Mouse (Mus musculus): ENCODE measurements around the gene Tmem86a.

The Tmem86a gene

DNA sequence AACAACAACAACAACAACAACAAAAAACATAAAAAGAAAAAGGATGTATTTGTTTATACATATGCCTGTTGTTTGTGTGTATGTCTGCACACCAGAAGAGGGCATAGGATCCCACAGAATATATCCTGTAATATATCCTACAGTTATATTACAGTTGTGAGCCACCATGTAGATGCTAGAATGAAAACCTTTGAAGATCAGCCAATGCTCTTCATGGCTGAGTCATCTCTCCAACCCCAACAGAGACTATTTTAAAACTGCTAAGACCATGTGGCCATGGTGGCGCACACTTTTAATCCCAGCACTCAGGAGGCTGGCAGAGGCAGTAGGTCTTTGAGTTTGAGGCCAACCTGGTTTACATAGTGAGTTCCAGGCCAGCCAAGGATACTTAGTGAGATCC, 22.9 kb upstream of the Tmem86a start:
- DNase-seq (ENCODE audit: low read depth, low spot score) = no peak

- DNase-seq (ENCODE audit: low read depth, low spot score) = peak; percentile 49
Observed at GRCm38 (mm10) chr7:47030517-47031193, 19.7 kb upstream of the Tmem86a start.

DNA sequence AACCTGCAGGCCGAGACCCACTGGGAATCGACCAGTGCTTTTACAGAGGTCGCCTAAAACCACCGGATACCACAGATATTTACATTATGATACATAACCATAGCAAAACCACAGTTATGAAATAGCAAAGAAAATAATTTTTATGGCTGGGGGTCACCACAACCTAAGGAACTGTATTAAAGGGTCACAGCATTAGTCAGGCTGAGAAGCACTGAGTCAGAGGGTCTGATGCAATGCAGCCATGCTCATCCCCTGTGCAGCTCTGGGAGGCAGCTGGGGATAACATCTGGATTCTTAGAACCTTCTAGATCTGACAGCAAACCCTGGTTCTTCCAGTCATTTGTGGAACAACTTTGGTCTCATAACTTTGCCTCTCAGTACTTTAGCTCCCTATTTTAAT, 19.0 kb upstream of the Tmem86a start:
- no peak for DNase-seq (ENCODE audit: low read depth, low spot score)

DNA sequence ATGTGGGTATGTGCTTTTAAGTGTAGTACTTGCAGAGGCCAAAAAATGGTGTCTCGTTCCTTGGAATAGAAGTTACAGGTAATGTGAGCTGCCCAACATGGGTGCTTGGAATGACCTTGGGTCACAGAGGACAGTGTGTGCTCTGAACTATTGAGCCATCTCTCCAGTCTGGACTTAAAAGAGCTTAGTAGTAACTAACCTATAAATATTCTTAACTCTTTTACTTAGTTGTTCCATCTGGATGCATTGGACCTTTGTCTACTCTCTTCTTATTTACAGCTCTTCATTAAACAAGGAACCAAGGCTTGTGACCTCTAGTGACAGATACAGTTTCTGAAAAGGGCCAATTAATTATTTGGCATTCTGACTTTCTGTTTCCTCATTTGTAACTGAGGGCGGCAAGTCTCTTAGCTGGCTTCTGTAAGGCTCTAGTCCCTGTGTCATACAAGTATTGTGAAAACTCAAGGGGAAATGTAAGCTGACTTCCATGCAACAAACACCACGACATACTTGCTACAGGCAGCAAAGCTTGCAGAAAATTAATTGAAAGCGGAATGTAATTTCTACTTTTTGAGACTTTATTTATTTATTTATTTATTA, 15.5 kb upstream of the Tmem86a start:
- no peak for DNase-seq (ENCODE audit: low read depth, low spot score)

- DNase-seq (ENCODE audit: low read depth, low spot score) = no peak
Observed at GRCm38 (mm10) chr7:47035426-47035825, 15.0 kb upstream of the Tmem86a start.

DNA sequence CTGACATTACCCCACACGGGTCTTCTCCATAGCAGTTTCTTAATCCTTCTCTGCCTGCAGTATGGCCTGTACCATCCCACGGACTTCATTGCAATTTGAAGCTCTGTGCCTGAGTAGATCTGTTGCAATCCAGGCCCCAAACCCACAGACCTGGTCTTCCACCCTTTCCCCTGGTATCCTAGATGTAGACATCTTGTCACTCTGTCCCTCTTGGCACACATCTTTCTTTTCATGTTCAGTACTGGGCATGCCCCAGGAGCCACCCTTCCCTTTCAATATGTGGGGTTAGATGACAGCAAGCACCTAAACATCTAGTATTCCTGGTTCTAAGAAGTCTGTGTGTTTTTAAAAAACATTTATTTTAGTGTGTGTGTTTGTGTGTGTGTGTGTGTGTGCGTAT, 8.7 kb upstream of the Tmem86a start:
- DNase-seq (ENCODE audit: low read depth, low spot score) = no peak

DNA sequence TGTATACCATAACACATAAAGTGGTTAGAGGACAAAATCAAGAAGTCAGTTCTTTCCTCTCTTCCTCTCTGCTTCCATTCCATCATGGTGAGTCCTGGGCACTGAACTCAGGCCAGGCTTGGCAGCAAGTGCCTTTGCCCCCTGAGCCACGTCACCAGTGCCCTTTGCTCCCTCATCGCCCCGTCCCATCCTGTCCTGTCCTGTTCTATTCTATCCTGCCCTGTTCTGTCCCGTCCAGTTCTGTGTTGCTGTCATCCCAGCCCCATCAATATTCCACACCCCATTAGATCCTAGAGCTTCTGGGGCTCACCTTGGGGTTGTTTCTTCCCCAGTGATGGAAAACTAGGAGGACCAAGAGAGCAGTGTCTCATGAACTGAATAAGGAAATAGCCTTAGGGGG, 8.3 kb upstream of the Tmem86a start:
- DNase-seq (ENCODE audit: low read depth, low spot score) = no peak

DNA sequence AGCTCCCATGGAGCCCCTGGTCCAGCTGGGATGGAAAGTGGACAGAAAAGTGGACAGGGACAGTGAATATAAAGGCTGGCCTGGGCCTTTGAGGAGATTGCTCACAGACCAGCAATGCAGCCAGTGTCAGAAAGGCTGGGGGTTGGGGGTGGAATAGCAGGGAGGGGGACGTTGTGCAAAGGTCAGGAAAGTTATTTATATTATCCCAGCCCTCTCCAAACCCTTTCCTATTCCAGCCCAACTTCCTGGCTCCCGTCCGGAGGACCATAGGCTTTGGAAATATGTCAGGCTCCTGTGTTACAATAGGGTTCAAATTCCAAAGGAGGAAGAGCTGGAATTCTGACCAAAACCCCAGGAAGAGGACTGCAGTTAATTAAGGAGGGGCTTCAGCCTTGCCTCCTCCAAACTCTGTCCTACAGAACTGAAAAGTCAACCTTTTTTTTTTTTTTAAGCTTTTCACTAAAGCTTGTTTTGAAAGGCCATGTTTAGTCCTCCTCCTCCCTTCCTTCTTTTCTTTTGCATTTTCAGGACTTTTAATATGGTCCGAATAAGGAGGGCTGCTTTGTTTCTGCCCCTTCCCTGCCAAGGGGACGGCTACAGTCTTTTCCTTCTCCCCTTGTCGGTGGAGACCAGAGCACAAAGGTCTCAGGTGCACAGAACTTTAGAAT, 7.4 kb upstream of the Tmem86a start:
- DNase-seq (ENCODE audit: low read depth, low spot score) = no peak

GRCm38 (mm10) chr7:47050766-47051165, 365 bp downstream of the Tmem86a start:
- no peak for DNase-seq (ENCODE audit: low read depth, low spot score)

DNA sequence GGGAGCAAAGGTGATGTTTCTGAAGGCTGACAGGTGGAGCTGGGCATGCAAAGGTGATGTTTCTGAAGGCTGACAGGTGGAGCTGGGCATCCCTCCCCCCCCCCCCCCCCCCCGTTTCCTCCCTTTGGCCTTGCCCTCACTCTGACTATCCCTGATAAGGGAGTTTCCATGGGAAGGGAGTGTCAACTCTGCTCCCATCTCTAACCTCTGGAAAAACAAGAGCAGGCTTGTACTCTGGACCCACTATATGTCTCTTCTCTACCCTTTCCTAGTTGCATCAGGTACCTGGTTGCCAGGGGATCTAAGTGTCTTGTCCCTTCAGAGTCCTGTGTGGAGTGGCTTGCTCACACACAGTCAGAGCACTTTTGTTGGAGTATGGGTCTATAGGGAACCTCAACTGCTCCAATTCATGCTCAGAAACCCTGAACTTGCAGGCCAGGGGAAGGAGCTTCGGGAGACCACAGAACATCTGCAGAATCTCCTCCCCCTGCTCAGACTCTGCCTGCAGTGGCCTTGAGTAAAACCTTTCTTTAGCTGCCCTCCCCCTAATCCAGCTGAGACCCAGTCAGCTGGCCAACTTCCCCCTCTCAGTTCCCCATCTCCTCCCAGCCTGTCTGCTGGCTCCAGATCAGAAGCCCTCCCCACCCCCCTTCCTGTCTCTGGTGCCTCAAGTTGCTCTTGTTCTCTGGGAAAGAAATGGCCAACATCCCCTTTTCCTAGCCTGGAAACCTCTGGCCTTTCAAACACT, 1.2 kb downstream of the Tmem86a start:
- no peak for DNase-seq (ENCODE audit: low read depth, low spot score)

- no peak for DNase-seq (ENCODE audit: low read depth, low spot score)
Observed at GRCm38 (mm10) chr7:47052276-47052675, 1.9 kb downstream of the Tmem86a start.

DNA sequence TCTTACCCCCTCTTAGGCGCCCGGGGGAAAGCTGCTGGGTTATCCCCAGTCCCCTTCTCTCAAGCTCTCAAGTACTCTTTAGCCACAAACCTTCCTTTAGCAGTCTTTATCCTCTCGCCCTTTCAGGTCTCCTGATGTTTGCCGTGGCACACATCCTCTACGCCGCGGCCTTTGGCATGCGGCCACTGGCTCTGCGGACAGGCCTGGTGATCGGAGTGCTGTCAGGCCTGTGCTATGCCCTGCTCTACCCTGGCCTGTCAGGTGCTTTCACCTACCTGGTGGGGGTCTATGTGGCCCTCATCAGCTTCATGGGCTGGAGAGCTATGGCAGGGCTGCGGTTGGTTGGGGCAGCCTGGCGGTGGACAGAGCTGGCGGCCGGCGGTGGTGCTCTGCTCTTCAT, 2.9 kb downstream of the Tmem86a start:
- no peak for DNase-seq (ENCODE audit: low read depth, low spot score)

- no peak for DNase-seq (ENCODE audit: low read depth, low spot score)
Observed at GRCm38 (mm10) chr7:47054666-47055065, 4.3 kb downstream of the Tmem86a start.

DNA sequence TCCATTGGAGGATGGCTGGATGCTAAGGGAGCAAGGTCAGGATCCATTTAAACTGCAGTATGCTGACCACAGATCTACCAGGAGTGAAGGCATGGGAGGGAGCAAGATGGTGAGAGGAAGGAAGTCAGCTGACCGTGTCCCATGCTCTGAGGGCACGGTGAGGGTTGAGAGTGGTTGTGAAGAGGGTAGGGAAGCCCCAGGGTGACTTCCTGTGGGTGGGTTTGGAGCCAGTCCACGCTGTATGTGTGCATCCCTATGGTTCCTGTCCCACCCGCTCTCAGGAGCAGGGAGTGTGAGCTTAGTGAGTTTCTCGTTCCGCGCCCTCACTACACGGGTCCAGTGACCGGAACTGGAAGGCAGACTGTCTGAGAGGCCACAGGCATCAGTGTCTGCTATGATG, 5.3 kb downstream of the Tmem86a start:
- DNase-seq (ENCODE audit: low read depth, low spot score) = no peak

- no peak for DNase-seq (ENCODE audit: low read depth, low spot score)
Observed at GRCm38 (mm10) chr7:47056273-47056672, 5.9 kb downstream of the Tmem86a start.

DNA sequence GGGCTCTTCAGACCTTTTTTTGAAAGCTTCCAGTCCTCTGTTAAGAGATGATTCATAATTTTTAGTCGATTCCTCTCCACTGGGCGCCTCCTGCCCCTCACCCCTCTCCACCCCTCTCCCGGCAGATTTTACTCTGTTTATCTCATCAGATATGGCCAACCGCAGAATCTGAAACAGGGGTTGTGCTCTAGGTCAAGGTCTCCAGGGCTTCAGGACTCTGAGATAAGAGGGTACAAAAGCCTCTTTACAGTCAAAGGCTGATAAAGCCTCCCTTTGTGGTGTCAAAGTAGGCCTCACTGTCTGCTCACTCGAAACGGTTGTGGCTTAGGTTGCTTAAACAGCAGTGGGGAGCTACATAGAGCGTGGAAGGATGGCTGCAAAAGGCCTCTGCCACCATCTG, 8.9 kb downstream of the Tmem86a start:
- DNase-seq (ENCODE audit: low read depth, low spot score) = no peak

GRCm38 (mm10) chr7:47061560-47061959, 11.2 kb downstream of the Tmem86a start:
- DNase-seq (ENCODE audit: low read depth, low spot score) = no peak

DNA sequence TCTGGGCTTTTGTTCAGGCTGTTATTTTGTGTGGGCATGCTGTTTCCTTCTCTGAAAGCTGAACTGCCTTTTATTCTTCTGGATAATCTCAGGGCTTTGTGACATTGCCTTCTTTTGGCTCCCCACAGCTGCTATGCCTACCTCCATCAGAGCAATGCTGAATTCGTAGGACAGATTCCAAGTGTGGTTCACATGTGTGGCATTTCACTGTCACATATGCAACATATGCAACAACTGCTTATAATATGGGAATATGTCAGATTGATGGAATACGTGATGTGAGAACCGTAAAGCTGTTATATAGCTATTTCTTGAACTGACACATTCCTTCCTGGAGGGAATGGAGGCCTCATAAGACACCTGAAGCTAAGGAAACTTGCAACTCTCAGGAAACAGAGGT, 16.5 kb downstream of the Tmem86a start:
- no peak for DNase-seq (ENCODE audit: low read depth, low spot score)

- DNase-seq (ENCODE audit: low read depth, low spot score) = no peak
Observed at GRCm38 (mm10) chr7:47067879-47068278, 17.5 kb downstream of the Tmem86a start.

GRCm38 (mm10) chr7:47072551-47072950, 22.1 kb downstream of the Tmem86a start:
- no peak for DNase-seq (ENCODE audit: low read depth, low spot score)

DNA sequence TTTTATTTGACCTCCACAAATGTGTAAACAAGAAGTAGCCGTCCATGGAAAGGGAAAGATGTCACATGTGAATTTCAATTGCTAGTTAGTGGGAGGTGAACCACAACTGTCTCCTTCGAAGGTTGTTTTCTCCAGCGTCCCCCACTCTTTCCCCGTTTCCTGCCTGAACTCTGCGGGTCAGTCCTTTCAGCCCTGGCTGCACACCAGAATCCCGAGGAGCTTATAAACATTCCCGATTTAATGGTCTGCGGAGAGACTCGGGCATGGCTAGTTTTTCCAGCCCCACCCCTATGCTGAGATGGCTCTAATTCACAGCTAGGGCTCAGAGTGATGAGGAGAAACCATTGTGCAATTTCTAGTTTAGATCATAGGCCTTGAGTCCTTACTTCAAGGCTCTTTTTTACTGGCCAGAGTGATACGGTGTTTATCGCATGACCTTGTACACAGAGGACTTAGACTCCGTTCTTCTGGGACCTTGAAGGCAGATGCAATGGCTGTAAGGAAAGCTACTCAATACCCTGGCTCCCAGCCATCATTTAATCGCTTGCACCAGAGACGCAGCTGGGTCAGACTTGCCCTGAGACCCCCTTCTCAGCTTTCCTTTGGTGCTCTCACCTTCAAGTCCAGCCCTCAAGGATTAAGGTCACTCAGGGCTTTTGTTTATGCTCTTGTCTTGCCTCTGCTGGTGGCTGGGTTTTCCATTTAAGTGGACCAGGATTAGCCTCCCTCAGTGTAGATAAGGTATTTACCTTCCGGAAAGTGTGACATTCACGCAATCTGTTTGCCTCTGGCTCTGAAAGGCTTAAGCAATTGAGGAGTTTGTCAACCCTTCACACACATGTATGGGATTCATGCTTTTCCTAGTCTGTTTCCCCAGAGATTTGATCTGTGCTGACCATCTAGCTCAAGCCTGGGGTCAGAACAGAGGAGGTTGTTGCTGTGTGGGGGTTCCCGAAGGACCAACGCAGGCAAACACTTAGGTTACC, 23.4 kb downstream of the Tmem86a start:
- DNase-seq (ENCODE audit: low read depth, low spot score) = no peak
